Mouse (Mus musculus) inflammation-experienced regulatory T-cells, adult 6 months (primary cell): ENCODE measurements around the gene Stx3. TPM values are rescaled to one million over a fixed set of nuclear protein-coding genes. Genes with fewer than 3 reads are reported as not detected.

ENCODE experiments used
- ATAC-seq: one replicate; pipeline ENCODE4 v1.8.0; 2017
- polyA plus RNA-seq, 3 experiments: library from polyadenylated mRNA; unstranded; fragments of 100-300 nt; shearing (Covaris generic); gene quantifications; one replicate each; pipeline ENCODE4 v1.2.1; 2017

Stx3 gene
- polyA plus RNA-seq, result 1 to 10 TPM; 2.1 to 3.3 (median 3.2) TPM

- ATAC-seq, result no peak
Measured at GRCm38 (mm10) chr19:11819143-11819700, at the start of gene Stx3. Stx3 (minus strand) TSS chr19:11819403.

DNA sequence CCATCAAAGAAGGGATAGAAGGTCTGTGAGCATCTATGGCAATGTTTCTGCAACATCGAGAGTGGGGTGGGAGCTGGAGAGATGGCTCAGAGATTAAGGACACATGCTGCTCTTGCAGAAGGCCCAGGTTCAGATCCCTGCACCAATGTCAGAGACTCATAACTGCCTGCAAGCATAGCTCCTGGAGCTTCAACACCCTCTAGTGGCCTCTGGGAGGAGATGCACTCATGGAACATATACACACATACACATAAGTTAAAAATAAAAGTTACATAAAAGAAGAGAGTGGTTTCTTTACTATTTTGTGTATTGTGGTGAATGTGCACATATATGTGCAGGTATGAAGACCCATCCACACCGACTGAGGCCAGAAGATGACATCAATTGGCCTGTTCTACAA, 48.6 kb upstream of the Stx3 start:
- no peak for ATAC-seq

DNA sequence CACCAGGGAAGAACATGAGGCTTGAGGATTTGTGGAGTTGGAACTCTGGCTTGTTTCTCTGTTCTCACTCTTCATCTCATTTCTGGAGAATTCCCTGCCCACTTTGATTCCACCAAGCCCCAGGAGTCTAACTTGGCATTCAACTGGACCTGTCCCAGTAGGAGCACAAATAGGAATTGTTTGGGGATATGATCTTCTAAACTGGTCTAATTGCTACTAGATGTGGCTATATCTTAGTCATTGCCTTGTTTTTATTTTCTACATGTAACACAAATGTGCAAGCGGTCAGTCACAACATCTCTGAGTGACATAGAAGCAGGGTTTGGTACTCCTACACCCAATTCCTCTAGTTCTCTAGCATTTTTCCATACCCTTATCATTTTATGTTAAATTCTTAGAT, 41.8 kb upstream of the Stx3 start, which contains the start of gene Olfr1418:
Olfr1418 (minus strand) TSS at position 101 of the 400 bp plus-strand sequence.
- ATAC-seq, result no peak

- ATAC-seq, result no peak
Measured at GRCm38 (mm10) chr19:11856506-11856905, 37.3 kb upstream of the Stx3 start.

- ATAC-seq, result no peak
Measured at GRCm38 (mm10) chr19:11854821-11855220, 35.6 kb upstream of the Stx3 start.

DNA sequence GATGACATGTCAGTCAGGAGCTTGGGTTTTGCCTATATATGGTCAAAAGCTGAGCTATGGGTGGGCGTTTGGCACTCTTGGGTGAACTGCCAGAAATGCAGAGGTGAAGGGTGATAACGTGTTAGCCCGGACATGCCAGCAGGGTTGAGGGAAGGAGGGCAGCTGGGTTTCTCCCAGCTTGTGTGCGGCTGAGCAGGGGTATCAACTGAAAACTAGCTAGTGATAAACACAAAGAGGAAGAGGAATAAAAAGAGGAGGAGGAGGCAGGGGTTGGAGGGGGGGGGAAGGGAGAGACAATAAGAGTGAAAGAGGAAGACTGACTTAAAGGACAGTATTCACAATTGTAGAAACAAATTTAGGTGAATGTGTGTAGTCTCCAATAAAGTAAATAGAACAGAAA, 33.4 kb upstream of the Stx3 start:
- ATAC-seq, result no peak

- no peak for ATAC-seq
Measured at GRCm38 (mm10) chr19:11846333-11846732, 27.1 kb upstream of the Stx3 start.

DNA sequence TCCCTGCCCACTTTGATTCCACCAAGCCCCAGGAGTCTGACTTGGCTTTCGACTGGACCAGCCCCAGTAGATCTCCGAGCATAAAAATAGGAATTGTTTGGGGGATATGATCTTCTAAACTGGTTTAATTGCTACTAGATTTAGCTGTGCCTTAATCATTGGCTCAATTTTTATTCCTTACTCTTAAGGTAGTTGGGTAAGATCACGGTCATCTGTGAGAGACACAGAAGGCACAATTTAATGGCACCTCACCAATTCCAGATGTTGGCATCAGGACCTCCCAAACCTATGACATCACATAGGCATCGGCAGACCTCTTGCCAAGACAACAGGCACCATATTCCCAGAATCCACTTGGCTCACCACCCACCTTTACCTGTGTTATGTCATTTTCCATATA, 19.9 kb upstream of the Stx3 start, which contains the start of gene Olfr1417:
Olfr1417 (minus strand) TSS at position 101 of the 400 bp plus-strand sequence.
- ATAC-seq, result no peak

DNA sequence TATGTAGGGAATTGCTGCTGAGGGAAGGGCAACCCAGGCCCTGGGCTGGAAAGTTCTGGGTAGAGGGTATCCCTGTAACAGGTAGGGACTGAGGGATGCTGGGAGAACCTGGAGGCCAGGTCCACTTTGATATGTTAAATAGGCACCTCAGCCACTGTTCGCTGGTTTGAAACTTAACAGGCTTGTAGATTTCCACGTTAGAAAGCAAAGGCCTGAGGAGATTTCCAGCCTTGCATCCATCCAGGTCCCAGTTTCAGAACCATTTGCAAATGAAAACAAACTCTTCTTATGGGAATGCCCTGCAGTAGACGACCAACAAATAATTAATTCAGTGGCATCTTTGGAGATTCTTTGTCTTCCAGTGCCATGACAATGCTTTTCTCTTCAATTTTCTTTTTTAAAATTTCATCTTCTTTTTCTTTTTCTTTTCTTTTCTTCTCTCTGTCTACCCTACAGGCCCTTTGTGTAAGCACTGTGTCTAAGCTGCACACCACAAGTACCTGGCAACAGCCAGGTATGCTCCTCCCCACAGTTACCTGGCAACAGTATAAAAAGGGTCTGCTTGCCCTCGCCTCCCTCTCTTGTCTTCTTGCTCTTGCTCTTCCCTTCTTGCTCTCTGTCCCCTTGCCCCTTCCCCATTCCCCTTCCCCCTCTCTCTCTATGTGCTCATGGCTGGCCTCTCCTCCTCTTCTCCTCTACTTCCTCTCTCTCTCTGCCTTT, 4.3 kb upstream of the Stx3 start:
- no peak for ATAC-seq

DNA sequence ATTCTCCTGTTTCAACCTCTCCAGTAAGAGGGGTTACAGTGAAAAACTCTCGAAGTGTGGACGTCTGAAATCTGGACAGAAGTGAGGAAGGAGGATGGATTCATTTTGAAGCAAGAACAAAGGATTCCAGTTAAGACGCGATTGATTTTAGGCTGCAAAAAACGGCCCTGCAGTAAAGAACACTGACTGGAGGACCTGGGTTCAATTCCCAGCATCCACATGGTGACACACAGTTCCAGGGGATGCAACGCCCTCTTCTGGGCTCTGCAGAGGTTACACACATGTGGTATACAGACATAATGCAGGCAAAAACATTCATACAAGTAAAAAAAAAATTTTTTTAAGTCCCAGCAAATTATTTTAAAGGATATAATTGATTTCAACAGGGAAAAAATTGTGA, 1.0 kb upstream of the Stx3 start:
- ATAC-seq, result no peak

- no peak for ATAC-seq
Measured at GRCm38 (mm10) chr19:11819800-11820199, 597 bp upstream of the Stx3 start.

DNA sequence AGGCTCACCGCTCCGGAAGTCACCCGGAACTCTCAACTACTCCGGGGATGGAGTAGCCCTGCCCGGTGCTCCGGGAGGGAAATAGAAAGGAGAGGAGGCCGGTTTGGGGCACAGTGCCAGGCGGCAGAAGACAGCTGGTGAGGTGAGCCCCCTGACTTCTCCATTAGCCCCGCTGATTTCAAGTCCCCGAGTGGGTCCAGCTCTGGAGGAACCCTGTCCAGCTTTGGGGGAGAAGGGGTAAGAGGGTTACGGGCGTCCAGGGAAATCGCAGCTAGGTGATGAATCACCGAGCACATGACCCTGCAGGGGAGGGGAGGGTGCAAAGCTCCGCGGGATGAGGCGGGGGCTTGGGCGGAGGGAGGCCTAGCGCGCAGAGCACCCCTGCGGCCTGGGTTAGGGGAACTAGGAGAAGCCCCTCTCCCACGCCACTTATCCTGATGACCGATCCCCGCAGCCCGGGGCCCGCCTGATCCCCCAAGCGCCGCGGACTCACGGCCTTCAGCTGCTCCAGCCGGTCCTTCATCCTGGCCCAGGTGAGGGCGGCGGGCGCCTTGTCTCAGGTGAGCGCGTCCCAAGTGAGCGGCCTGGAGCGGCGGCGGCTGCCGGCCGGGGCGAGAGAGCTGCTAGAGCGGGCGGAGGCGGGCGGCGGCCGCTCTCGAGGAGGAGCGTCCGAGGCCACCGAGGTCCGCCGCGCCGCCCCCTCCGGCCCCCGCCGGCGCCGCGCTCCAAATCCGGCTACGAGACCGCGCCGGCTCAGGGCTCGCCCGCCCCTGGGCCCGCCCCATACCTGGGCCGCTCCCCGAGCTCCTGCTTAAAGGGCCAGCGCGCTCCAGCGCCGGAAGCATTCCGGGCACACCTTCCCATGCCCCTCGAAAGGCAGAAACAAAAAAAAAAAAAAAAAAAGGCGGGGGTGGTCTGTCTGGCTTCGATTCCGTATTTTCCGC, 732 bp downstream of the Stx3 start:
- no peak for ATAC-seq

DNA sequence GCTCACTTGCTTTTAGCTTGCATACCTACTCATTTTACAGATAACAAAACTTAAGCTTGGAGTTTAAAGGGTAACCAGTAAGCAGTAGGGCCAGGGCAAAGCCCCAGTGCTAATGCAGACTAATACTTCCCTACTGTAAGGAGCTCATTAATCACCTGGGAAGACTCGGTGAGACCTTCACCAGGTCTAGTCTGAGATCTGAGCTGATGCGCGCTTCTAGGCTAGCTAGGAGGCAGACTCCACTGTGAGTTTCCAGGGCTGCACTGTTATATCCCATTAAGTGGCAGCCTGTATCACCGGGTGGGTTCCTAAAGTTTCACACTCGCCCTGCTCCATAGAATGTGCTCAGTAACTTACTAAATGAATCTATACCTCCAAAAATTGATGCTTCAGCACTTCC, 1.6 kb downstream of the Stx3 start:
- no peak for ATAC-seq

GRCm38 (mm10) chr19:11816706-11817105, 2.5 kb downstream of the Stx3 start:
- ATAC-seq, result no peak

DNA sequence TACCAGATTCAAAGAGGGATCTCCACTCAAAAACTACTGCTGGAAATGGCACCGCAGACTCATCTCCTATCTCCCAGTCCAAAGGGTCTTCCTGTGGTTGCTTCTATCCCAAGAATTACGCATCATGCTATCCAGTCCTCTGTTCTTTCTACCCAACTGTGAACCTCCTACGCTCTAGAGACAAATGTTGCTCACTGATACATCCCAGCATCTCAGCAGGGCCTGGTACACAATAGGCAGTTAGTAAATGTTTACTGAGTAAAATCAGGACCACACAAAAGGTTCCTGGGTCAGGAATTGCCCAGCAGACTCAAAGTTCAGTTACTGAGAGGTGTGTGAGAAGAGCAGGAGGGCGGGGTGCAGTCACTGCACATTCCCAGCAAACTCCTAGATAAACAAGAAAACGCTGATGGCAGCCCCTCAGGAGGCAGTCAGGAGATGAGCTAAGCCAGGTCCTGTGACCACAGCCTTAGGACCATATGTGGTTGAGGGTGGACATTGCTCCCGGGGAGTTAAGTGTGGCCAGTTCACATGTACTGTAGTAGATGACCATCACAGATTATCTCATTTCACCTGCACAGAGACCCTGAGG, 4.4 kb downstream of the Stx3 start:
- no peak for ATAC-seq

- no peak for ATAC-seq
Measured at GRCm38 (mm10) chr19:11813649-11814048, 5.6 kb downstream of the Stx3 start.

DNA sequence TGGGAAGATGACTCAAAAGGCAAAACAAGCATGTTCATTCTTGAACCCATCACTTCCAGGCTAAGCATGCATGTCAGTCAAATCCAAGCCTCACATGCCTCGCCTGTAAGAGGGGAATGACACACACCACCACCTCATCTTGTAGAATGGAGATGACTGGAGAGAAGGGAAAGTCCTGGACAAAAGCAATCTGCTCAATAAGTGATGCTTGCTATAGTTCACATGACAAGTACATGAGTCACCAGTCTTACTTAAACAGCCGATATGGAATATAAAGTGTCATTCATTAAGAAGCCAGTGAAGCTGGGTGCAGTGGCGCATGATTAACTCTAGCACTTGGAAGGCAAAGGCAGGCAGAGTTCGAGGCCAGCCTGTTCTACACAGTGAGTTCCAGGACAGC, 6.1 kb downstream of the Stx3 start:
- no peak for ATAC-seq

DNA sequence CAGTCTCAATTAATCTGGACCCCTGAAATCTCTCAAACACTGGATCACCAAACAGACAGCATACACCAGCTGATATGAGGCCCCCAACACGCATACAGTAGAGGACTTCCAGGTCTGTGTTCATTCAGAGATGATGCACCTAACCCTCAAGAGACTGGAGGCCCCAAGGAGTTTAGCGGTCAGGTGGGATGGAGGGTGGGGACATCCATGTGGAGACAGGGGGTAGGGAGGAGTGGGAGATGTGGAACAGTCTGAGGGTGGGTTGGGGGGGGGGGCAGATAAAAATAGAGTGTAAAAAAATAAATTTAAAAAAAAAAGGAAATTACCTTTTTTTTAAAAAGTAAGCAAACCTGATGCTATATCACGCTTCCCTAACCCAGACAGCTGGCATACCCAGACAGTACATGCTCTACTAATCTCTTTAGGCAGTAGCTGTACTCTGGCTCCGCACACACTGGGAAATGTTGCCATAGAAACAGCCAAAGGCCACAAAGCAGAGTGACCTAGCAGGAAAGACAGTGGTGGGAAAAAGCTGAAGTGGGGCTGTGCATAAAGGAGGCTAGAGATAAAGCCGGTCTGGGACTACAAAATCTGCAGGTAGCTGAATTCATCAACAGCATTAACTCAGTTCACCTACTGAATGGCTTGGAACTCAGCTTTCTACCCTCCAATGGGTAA, 7.4 kb downstream of the Stx3 start:
- ATAC-seq, result no peak

DNA sequence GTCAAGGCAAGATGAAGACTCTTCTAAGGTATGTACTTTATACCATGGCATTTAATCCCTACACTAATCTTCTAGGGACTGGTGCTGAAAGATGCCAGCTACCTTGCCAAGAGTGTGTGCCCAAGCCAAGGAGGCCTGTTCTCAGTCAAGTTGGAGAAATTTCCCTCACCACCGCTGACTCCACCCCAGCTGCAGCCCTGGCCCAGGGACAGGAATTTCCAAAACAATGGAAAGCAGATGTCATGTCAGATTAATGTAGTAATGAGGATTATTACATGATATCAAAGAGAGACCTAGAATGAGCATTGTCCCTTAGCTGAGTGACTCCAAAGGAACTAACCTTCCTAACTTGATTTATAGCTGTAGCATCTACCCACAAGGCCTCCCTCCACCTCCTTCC, 8.3 kb downstream of the Stx3 start:
- no peak for ATAC-seq

DNA sequence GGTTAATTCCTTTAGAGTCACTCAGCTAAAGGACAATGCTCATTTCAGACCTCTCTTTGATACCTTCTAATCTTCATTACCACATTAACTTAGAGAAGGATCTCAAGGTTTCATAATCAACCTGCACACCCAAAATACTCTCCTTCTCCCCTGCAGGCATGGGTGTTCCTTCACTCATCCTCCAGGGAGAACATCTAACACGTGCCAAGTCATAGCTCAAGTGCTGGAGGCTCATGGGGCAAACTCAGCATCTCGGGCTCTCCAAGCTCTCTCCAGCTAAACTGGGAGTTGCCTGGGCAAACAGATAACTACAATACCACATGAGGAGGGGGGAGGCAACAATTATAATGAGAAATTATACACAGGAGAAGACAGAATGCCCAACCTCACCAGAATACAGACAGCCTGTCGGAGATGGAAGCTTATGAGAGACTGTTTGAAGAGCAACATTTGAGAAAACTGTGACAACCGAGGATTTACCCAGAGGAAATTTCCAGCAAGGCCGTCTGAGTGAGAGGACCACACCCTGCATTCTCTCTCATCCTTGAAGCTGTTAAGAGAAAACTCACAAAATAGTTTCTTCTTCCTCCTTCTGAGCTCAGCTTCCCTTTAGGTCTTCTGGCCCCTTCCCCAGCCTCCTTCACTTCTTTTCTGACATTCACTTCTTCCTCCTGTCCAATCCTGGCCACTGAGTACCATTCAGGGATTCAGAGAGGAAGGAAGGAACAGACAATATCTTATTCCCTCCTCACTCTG, 9.0 kb downstream of the Stx3 start:
- ATAC-seq, result no peak

DNA sequence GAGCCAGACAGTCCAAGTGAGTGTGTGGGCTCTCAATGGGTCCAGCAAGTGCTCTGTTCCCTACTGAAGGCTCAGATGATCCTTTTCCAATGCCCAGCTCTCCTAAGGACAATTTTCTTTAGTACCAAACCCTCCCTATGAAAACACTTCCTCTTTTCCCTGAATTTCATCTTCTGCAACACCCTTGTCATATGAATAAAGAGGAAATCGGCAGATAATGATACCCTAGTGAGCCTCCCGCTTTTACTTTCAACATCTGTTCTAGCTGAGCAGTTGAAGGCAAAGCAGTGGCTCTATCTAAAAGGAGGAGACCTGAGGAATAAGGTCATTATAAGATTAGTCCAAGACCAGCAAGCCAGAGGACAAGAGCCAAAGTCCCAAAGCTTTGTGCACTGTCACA, 10.8 kb downstream of the Stx3 start:
- no peak for ATAC-seq

GRCm38 (mm10) chr19:11807822-11808221, 11.4 kb downstream of the Stx3 start:
- ATAC-seq, result no peak
